Mouse (Mus musculus) ZHBTc4 (cell line): ENCODE measurements at regions not wholly inside any gene's neighbourhood (a gene's known extent, or its start where the extent isn't known, plus 50 kb on each side); places are given as distances from the start of the nearest gene placed in this dataset.

ENCODE experiments used
- DNase-seq: peaks from one replicate; pipeline ENCODE4 v3.0.0-alpha.2; 2011; ENCODE audit warnings: low read depth, low spot score

DNA sequence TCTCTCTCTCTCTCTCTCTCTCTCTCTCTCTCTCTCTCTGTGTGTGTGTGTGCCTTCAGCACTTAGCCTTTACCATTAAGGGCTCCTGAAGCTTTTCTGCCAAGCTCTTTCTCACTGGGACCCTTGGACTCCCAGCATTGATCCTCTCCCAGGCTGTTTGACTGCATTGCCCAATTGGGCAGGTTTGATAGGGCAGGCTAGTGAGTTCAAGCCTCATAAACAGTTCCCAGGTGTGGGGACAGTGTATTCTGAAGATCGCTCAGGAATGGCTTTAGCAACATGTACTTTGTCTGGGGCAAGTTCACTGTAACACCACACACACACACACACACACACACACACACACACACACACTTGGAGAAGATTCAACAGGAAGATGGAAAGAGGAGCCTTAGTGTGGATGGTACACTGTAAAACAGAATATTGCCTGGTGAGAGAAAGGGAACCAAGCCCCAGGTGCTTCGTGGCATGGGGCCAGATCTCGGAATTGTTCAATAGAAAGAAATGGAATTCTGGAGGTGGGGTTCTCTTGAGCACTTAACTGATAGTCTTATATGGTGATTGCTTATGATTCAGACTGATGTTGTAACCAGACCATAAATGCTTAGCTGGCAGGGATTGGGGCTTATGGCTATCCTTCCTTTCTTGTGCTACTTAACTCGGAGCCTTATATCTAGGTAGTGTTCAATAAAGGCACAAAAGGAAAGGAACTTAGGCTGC lies 229.5 kb downstream of the 4933412E24Rik start:
- DNase-seq, result no peak

DNA sequence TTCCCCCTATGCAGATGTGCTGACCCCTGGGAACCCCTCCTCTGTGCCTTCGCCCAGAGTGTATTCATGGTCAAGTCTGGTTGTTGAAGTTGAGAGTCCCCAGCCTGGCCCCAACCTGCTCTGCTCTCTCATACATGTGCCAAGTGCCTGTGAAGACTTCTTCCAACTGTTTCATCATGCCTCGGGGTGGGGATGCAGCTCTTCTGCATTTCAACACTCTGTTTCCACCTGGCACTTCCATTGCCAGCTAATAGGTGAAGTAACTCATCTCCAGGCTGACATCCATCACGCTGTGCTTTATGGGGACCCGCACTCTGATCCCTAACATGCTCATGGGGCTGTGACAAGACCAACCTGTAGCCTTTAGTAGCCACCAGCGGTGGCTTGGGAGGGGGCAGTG lies 230.4 kb downstream of the 4933412E24Rik start:
- no peak for DNase-seq

GRCm38 (mm10) chr15:59784556-59784929 lies 231.9 kb downstream of the 4933412E24Rik start:
- no peak for DNase-seq

GRCm38 (mm10) chr15:59783782-59784555 lies 232.4 kb downstream of the 4933412E24Rik start:
- DNase-seq, result peak; percentile 15

GRCm38 (mm10) chr15:59783393-59783781 lies 233.0 kb downstream of the 4933412E24Rik start:
- peak; percentile 5 for DNase-seq

DNA sequence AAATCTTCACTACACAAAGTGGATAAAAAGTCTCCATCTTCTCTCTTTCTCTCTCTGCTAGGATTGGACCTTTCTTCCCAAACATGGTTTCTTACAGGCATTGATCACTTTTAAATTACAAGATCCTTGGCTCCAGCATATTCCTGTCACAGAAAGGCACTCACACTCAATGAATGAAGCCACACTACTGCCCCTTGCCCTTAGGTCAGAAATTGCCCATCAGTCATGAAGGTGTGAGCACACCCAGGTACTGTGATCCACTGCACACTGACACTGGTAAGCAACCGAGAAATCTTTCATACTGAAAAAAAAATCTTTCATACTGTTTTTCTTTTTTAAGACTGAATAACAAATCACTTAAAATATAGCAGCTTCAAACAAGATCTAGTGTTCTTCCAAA lies 235.9 kb downstream of the 4933412E24Rik start:
- DNase-seq, result no peak

GRCm38 (mm10) chr15:59777307-59777871 lies 239.0 kb downstream of the 4933412E24Rik start:
- DNase-seq, result peak; percentile 15

DNA sequence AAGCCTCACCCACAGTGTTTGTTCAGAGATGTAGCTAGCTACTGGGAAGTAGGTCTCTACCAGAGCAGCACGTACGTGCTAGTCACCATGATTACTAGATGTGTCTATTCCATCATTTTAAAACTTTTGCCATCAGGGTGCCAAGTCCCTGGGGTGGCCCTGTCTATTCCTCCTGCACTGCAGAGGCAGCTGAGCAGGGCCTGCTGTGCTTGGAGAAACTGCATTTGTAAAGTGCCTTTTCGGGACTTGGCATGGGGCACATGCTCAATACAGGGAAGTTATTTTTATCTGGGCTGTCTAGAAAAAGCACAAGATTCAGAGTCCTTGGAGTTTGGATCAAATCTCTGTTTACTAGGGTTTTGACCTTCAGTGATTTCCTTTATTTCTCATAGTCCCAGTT lies 240.6 kb downstream of the 4933412E24Rik start:
- DNase-seq, result no peak

DNA sequence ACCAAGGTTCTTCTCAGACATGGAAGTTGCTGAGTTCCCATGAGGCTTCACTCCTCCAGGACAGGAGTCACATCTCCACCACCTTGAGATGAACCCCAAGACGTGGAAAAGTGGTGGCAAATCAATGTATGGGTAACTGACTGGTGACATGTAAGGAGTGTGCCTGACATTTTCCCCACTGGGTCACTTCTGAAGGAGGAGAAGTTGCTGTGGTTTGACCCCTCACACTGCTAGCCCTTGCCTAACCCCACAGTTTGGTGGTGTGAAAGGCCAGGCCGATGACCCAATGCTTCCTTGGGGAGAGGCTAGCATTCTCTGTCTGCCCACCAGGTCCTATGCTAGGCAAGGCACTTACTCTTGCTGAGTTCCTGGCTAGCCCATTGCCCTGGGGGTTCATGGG lies 242.4 kb downstream of the 4933412E24Rik start:
- DNase-seq, result no peak

DNA sequence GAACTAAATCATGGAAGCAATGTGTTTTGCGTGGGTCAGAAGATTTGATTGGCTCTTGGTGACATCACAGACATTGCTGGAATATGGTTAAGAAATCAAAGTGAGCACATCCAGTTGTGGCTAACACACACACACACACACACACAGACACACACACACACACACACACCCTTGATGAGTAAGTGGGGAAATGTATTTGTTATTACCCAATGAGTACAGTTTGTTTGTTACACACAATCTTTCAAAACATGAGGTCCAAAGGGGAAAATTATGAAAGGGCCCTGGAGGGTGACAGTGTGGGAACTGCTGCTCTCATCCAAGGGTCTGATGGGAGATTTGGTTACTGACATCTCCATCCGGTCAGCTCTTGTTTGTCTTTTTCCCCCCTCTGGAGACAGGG lies 243.8 kb downstream of the 4933412E24Rik start:
- no peak for DNase-seq

GRCm38 (mm10) chr15:59762061-59762460 lies 254.4 kb downstream of the 4933412E24Rik start:
- no peak for DNase-seq

DNA sequence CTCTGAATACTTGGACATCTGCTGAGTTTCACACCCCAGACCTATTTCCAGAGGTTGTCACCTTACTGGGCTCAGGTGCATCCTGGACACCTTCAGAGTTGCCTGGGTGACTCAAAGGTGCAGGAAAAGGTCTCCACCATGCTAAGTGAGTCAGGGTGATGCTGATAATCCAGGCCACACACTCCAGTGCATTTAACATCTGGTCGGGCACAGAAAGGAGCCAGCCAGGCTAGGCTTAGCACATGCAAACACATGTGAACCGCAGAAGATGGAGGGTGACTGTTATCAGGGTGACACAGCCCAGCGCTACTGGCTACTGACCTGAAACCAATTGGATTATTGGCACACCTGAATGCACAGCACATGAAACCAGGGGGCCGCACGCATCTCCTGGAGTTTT lies 255.9 kb downstream of the 4933412E24Rik start:
- DNase-seq, result no peak

GRCm38 (mm10) chr15:59759566-59759965 lies 256.8 kb downstream of the 4933412E24Rik start:
- DNase-seq, result no peak

DNA sequence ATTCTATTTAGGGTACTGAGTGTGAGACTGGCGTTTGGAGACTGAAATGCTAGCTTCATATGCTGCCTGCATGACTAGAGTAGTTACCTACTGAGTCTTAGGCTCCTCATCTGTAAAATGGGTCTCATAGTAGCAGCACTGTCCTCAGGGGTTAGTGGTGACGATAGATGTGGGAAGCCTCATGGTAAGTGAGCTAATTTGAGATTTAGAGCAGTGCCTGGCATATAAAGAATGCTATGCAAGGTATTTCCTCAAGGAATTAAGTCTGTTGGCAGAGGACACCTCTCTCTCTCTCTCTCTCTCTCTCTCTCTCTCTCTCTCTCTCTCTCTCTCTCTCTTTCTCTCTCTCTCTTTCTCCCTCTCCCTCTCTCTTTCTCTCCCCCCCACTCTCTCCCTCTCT lies 257.4 kb downstream of the 4933412E24Rik start:
- no peak for DNase-seq

- no peak for DNase-seq
Measured at GRCm38 (mm10) chr15:59756141-59756540, 260.3 kb downstream of the 4933412E24Rik start.

GRCm38 (mm10) chr15:59754906-59755305 lies 261.5 kb downstream of the 4933412E24Rik start:
- peak; percentile 41 for DNase-seq

DNA sequence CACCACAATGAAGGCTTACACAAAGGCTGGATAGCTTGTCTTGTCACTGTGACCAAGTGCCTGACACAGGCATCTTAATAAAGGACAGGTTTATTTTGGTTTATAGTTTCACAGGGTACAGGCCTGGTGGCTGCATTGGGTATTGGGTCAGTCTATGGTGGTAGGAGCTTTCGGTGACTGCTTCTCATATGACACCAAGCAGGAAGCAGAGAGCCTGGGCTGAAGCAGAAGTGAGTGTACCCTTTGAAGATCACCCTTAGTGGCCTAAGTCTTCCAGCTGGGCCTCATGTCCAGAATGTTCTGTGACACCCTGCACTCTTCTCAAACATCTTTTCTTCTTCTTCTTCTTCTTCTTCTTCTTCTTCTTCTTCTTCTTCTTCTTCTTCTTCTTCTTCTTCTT lies 264.1 kb downstream of the 4933412E24Rik start:
- no peak for DNase-seq

DNA sequence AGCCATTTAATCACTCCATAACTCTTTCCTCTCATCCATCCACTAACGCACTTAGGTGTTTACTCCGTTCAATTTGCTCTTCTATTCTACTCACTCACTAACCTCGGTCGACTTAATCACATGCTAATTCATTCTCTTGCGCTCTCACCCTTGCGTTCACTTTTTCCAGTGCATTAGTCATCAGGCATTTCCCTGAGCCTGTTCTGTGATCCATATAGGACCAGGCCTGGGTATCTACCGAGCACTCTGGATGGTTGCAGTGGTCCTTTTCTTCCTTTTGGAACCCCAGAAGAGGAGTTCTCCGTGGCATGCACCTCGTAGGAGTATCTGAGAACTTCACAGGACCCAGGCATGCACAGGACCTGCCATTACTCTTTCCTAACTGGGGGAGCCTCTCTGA lies 270.1 kb downstream of the 4933412E24Rik start:
- DNase-seq, result no peak

DNA sequence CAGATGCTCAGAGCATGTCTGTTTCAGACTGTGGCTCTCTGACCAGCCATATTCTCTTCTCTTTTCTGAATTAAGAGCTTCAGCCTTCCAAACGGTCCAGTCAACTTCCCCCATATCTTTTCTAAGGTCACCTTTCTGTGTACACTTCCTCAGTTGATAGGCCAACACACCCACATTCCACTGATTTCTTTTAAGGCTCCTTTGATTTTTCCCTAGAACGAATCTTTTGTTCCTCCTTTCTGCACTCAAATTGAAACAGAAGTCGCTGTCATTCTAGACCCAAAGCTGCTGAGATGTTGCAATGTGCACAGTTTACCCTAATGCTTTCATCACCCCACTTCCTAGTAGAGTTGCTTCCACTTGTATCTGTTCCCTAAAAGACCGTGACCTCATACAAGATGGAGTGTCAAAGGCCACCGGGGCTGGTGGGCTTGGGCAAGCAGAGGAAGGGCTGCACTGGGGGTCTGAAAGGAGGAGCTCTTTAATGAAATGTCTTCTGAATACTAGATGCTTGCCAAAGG lies 271.9 kb downstream of the 4933412E24Rik start:
- DNase-seq, result peak; percentile 52

GRCm38 (mm10) chr15:59739197-59739596 lies 277.2 kb downstream of the 4933412E24Rik start:
- DNase-seq, result no peak

DNA sequence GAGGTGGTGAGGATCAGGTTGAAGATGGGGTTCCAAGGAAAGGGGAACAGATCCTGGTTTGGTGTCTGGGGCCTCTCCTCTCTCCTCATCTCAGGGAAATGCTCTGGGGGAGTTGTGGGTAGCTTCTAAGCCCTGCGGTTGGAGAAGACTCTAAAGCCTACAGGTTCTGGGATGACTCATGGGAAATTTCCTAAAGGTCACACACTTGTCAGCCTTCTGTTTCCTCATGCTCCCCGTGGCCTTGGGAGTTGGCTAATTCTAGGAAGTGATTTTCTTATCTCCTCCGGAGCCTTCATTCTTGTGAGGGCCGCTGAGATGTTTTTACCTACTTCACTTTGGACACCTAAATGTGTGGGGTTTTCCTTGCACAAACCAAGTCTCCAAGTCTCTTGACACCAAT lies 279.2 kb downstream of the 4933412E24Rik start:
- DNase-seq, result no peak

- DNase-seq, result no peak
Measured at GRCm38 (mm10) chr15:59734376-59734775, 282.0 kb downstream of the 4933412E24Rik start.

- no peak for DNase-seq
Measured at GRCm38 (mm10) chr15:59733932-59734331, 282.5 kb downstream of the 4933412E24Rik start.
